Mouse (Mus musculus) central nervous system, embryonic 18 days (tissue): ENCODE data around the gene Anxa5. TPM values are rescaled to one million over a fixed set of nuclear protein-coding genes. Genes with fewer than 3 reads are reported as not detected.

Experiments used
- polyA plus RNA-seq: library from polyadenylated mRNA; depleted of rRNA; stranded (reverse); fragments of >200 nt; gene quantifications from 2 replicates; pipeline ENCODE4 v1.2.3, GENCODE M21; 2012; rRNA removed

Anxa5 gene
- 54.1 and 69.3 TPM in 2 replicates for polyA plus RNA-seq

GRCm38 (mm10) chr3:36475532-36476087, at the start of gene Anxa5, which contains the start of gene 1810062G17Rik:
Anxa5 (minus strand) TSS chr3:36475894.
1810062G17Rik (plus strand) TSS chr3:36475937.

GRCm38 (mm10) chr3:36521073-36522060, 45.7 kb upstream of the Anxa5 start, which contains the start of gene Gm11549:
Gm11549 (minus strand) TSS chr3:36521813.

Other genes with a start within 250 kb of the Anxa5 start
- gene 1810062G17Rik, start within 50 bp of the Anxa5 start, polyA plus RNA-seq: 0.41 TPM in 1 of 2 replicates, not detected in the other
- 0.54 and 0.70 TPM in 2 replicates for gene Gm11549, start 45.9 kb upstream of the Anxa5 start, polyA plus RNA-seq
- gene Exosc9, start 76.7 kb upstream of the Anxa5 start, polyA plus RNA-seq: 46.7 and 48.3 TPM in 2 replicates
- gene Ccna2, start 96.3 kb upstream of the Anxa5 start, polyA plus RNA-seq: 23.9 and 26.5 TPM in 2 replicates
- gene Bbs7, start 137.6 kb upstream of the Anxa5 start, polyA plus RNA-seq: 16.8 and 19.7 TPM in 2 replicates
- gene Trpc3, start 214.3 kb upstream of the Anxa5 start, polyA plus RNA-seq: 12.0 and 16.0 TPM in 2 replicates